In genomic region chr15:89816098-89816497, GRCm38 (mm10) we compare ENCODE assay signal across 16 mouse cellular contexts. TPM values are rescaled to one million over a fixed set of nuclear protein-coding genes. Genes with fewer than 3 reads are reported as not detected.
DNase-seq lines count a peak whose midpoint lies in the region; ATAC-seq lines count a peak whose summit lies in the region.
"Had no signal": no experiment of that assay in that cellular context is flagged by ENCODE, and none has a peak within 500 bp of the region (broad histone marks: within the 10 kb centered on the region; RNA-seq: fewer than 3 reads in every experiment).

No protein-coding gene starts in this region.

- DNase-seq in Muller cell, postnatal 12 days (ENCODE audit: inconsistent ontology term): peak; percentile 45
- DNase-seq in embryonic facial prominence, embryonic 11.5 days (ENCODE audit: low spot score): peak; percentile 51
- DNase-seq in lung, postnatal 25 days (ENCODE audit: low spot score): no peak
- no peak for DNase-seq in spleen, postnatal 36 days (ENCODE audit: low spot score in 2 of 2)
- DNase-seq in layer of hippocampus, adult 18-20 months (ENCODE audit: low spot score in 2 of 2): no peak
- DNase-seq: cerebellum, postnatal 10 days; heart, adult 18-20 months; kidney, adult 8-10 months; right cerebral cortex, adult 18-20 months had no signal

- H3K9ac ChIP-seq in embryonic facial prominence, embryonic 11.5 days (replicated peaks; ENCODE audit: low read length): no peak overlapping the region
- no peak overlapping the region for H3K9ac ChIP-seq in hindbrain, embryonic 12.5 days
- H3K9ac ChIP-seq in midbrain, embryonic 15.5 days: no peak overlapping the region
- H3K9ac ChIP-seq in liver, embryonic 12.5 days: no peak overlapping the region
- H3K9ac ChIP-seq: limb, embryonic 12.5 days had no signal

- no peak overlapping the region for H3K4me2 ChIP-seq in embryonic facial prominence, embryonic 11.5 days (ENCODE audit: low read depth, low read length)
- H3K4me2 ChIP-seq in hindbrain, embryonic 12.5 days (replicated peaks): no peak overlapping the region; the same call in 1 of the 2 replicates
- peak overlapping the region; percentile 11; the same call in 1 of the 2 replicates for H3K4me2 ChIP-seq in midbrain, embryonic 15.5 days
- no peak overlapping the region for H3K4me2 ChIP-seq in liver, embryonic 12.5 days
- H3K4me2 ChIP-seq: limb, embryonic 12.5 days had no signal

- H3K9me3 ChIP-seq in embryonic facial prominence, embryonic 11.5 days (replicated peaks; ENCODE audit: control insufficient read depth, low read length): no peaks in the 10 kb centered on the region
- no peaks in the 10 kb centered on the region for H3K9me3 ChIP-seq in hindbrain, embryonic 12.5 days (replicated peaks)
- H3K9me3 ChIP-seq in midbrain, embryonic 15.5 days: no peaks in the 10 kb centered on the region
- no peaks in the 10 kb centered on the region for H3K9me3 ChIP-seq in liver, embryonic 12.5 days (replicated peaks)
- H3K9me3 ChIP-seq: limb, embryonic 12.5 days had no signal

- H3K27me3 ChIP-seq in embryonic facial prominence, embryonic 11.5 days (ENCODE audit: control insufficient read depth, insufficient read depth, low read length): no peaks in the 10 kb centered on the region
- H3K27me3 ChIP-seq in hindbrain, embryonic 12.5 days: no peaks in the 10 kb centered on the region
- no peaks in the 10 kb centered on the region for H3K27me3 ChIP-seq in midbrain, embryonic 15.5 days (replicated peaks)
- H3K27me3 ChIP-seq in liver, embryonic 12.5 days (replicated peaks): no peaks in the 10 kb centered on the region
- H3K27me3 ChIP-seq: limb, embryonic 12.5 days had no signal

- H3K27ac ChIP-seq in embryonic facial prominence, embryonic 11.5 days (replicated peaks; ENCODE audit: low read depth, low read length): no peak overlapping the region
- no peak overlapping the region for H3K27ac ChIP-seq in hindbrain, embryonic 12.5 days
- H3K27ac ChIP-seq in midbrain, embryonic 15.5 days: no peak overlapping the region
- H3K27ac ChIP-seq in liver, embryonic 12.5 days: no peak overlapping the region
- H3K27ac ChIP-seq: limb, embryonic 12.5 days had no signal

- no peak for ATAC-seq in embryonic facial prominence, embryonic 11.5 days (replicated peaks; ENCODE audit: insufficient number of reproducible peaks, low FRiP score, low TSS enrichment, low read depth)
- peak; percentile 63; the same call in 1 of the 2 replicates for ATAC-seq in hindbrain, embryonic 12.5 days (ENCODE audit: low FRiP score)
- no peak; the same call in 1 of the 2 replicates for ATAC-seq in midbrain, embryonic 15.5 days (replicated peaks)
- ATAC-seq in liver, embryonic 12.5 days: no peak

- no peaks in the 10 kb centered on the region for H3K36me3 ChIP-seq in embryonic facial prominence, embryonic 11.5 days (replicated peaks; ENCODE audit: control insufficient read depth, insufficient read depth, low read depth, low read length)
- no peaks in the 10 kb centered on the region for H3K36me3 ChIP-seq in hindbrain, embryonic 12.5 days
- H3K36me3 ChIP-seq in midbrain, embryonic 15.5 days (replicated peaks): no peaks in the 10 kb centered on the region
- no peaks in the 10 kb centered on the region for H3K36me3 ChIP-seq in liver, embryonic 12.5 days
- H3K36me3 ChIP-seq: G1E; limb, embryonic 12.5 days had no signal

- H3K4me3 ChIP-seq in embryonic facial prominence, embryonic 11.5 days (ENCODE audit: low read depth, low read length): no peak overlapping the region
- H3K4me3 ChIP-seq in hindbrain, embryonic 12.5 days: no peak overlapping the region
- no peak overlapping the region for H3K4me3 ChIP-seq in midbrain, embryonic 15.5 days
- no peak overlapping the region for H3K4me3 ChIP-seq in liver, embryonic 12.5 days
- H3K4me3 ChIP-seq: limb, embryonic 12.5 days; myocyte had no signal

- WGBS in embryonic facial prominence, embryonic 11.5 days: 49% methylated on average over 10 of the region's 10 CpGs
- WGBS in hindbrain, embryonic 12.5 days: 16% methylated on average over 10 of the region's 10 CpGs
- WGBS in midbrain, embryonic 15.5 days: 4% methylated on average over 10 of the region's 10 CpGs
- 66% methylated on average over 10 of the region's 10 CpGs for WGBS in liver, embryonic 12.5 days (ENCODE audit: insufficient replicate concordance)

- H3K4me1 ChIP-seq in embryonic facial prominence, embryonic 11.5 days (ENCODE audit: control insufficient read depth, insufficient read depth, low read length): no peaks in the 10 kb centered on the region
- H3K4me1 ChIP-seq in hindbrain, embryonic 12.5 days: peaks cover 6% of the 10 kb centered on the region; the same call in 1 of the 2 replicates
- peaks cover 6% of the 10 kb centered on the region; the same call in 1 of the 2 replicates for H3K4me1 ChIP-seq in midbrain, embryonic 15.5 days
- no peaks in the 10 kb centered on the region for H3K4me1 ChIP-seq in liver, embryonic 12.5 days
- H3K4me1 ChIP-seq: limb, embryonic 12.5 days had no signal

RNA-seq across cellular contexts. Expression of gene Syt10, which starts 25.6 kb away (rescaled TPM):
- polyA plus RNA-seq in embryonic facial prominence, embryonic 11.5 days (2014; fragmentation: Nextera tagmentation; extraction: Ambion mirVana): not detected in 2 replicates
- 0.56 and 0.81 TPM in 2 replicates for polyA plus RNA-seq in hindbrain, embryonic 12.5 days (2016; fragmentation: Nextera tagmentation; extraction: Ambion mirVana)
- 1.4 and 2.3 TPM in 2 replicates for polyA plus RNA-seq in midbrain, embryonic 15.5 days (2015; fragmentation: Nextera tagmentation; extraction: Ambion mirVana)
- not detected in 2 replicates for polyA plus RNA-seq in liver, embryonic 12.5 days (2016; fragmentation: Nextera tagmentation; extraction: Ambion mirVana)
- 10 to 100 TPM; 19.3 to 21.3 TPM for total RNA-seq in layer of hippocampus, adult 18-20 months (2021)
- total RNA-seq: G1E; heart, adult 18-20 months; heart, postnatal 25 days had no signal
- polyA plus RNA-seq: G1E; limb, embryonic 12.5 days; myocyte had no signal

Comparison
In these comparisons a context has a peak if more than half of its experiments do, and no peak if none do; other contexts are left out.
1. DNase-seq: peak in Muller cell, postnatal 12 days (single experiment) and embryonic facial prominence, embryonic 11.5 days (single experiment); none in lung, postnatal 25 days (single experiment), spleen, postnatal 36 days (0 of 2) and layer of hippocampus, adult 18-20 months (0 of 2).